Mouse (Mus musculus): ENCODE measurements around the gene Olfr209. TPM values are rescaled to one million over a fixed set of nuclear protein-coding genes. Genes with fewer than 3 reads are reported as not detected.

Gene Olfr209
- not detected in 2 replicates for polyA plus RNA-seq (2012; rRNA removed)

GRCm38 (mm10) chr16:59363893-59364292, at the start of gene Olfr209:
Olfr209 (minus strand) TSS chr16:59363993.

GRCm38 (mm10) chr16:59407032-59407431, 43.2 kb upstream of the Olfr209 start, which contains the start of gene Gabrr3:
Gabrr3 (plus strand) TSS chr16:59407332.

GRCm38 (mm10) chr16:59349146-59349545, 14.6 kb downstream of the Olfr209 start, which contains the start of gene Olfr206:
Olfr206 (minus strand) TSS chr16:59349246.

GRCm38 (mm10) chr16:59331038-59331437, 32.8 kb downstream of the Olfr209 start, which contains the start of gene Olfr205:
Olfr205 (minus strand) TSS chr16:59331138.

GRCm38 (mm10) chr16:59318148-59318547, 45.6 kb downstream of the Olfr209 start, which contains the start of gene Olfr204:
Olfr204 (minus strand) TSS chr16:59318248.

Other genes with a start within 250 kb of the Olfr209 start
- not detected in 2 replicates for gene Olfr194, start 242.9 kb downstream of the Olfr209 start, polyA plus RNA-seq (2012; rRNA removed)
- not detected in 2 replicates for gene Olfr195, start 216.9 kb downstream of the Olfr209 start, polyA plus RNA-seq (2012; rRNA removed)
- not detected in 2 replicates for gene Olfr196, start 193.5 kb downstream of the Olfr209 start, polyA plus RNA-seq (2012; rRNA removed)
- gene Olfr198, start 160.5 kb downstream of the Olfr209 start, polyA plus RNA-seq (2012; rRNA removed): not detected in 2 replicates
- not detected in 2 replicates for gene Olfr199, start 144.2 kb downstream of the Olfr209 start, polyA plus RNA-seq (2012; rRNA removed)
- 0.01 TPM in 1 of 2 replicates, not detected in the other for gene Olfr201, start 91.4 kb downstream of the Olfr209 start, polyA plus RNA-seq (2012; rRNA removed)
- gene Olfr202, start 77.2 kb downstream of the Olfr209 start, polyA plus RNA-seq (2012; rRNA removed): not detected in 2 replicates
- not detected in 2 replicates for gene Olfr203, start 65.1 kb downstream of the Olfr209 start, polyA plus RNA-seq (2012; rRNA removed)
- not detected in 2 replicates for gene Olfr204, start 45.7 kb downstream of the Olfr209 start, polyA plus RNA-seq (2012; rRNA removed)
- not detected in 2 replicates for gene Olfr205, start 32.9 kb downstream of the Olfr209 start, polyA plus RNA-seq (2012; rRNA removed)
- gene Olfr206, start 14.7 kb downstream of the Olfr209 start, polyA plus RNA-seq (2012; rRNA removed): not detected in 2 replicates
- gene Gabrr3, start 43.3 kb upstream of the Olfr209 start, polyA plus RNA-seq (2012; rRNA removed): 0.03 and 0.05 TPM in 2 replicates
- gene Riox2, start 107.8 kb upstream of the Olfr209 start, polyA plus RNA-seq (2012; rRNA removed): 8.6 and 9.3 TPM in 2 replicates
- gene Crybg3, start 237.0 kb upstream of the Olfr209 start, polyA plus RNA-seq (2012; rRNA removed): 2.4 and 2.6 TPM in 2 replicates